Mouse (Mus musculus) heart, postnatal 4 days (tissue): ENCODE data around the gene Nhlrc1. TPM values are rescaled to one million over a fixed set of nuclear protein-coding genes. Genes with fewer than 3 reads are reported as not detected.

Experiments used
- DNase-seq: peaks from one replicate; pipeline ENCODE4 v3.0.0; 2021
- total RNA-seq, 2 experiments: library from RNA; stranded (reverse); gene quantifications; 2 replicates each; pipeline ENCODE4 v1.2.3; 2021

Nhlrc1 gene
- total RNA-seq, result 1 to 10 TPM; 2.9 to 4.2 TPM

DNA sequence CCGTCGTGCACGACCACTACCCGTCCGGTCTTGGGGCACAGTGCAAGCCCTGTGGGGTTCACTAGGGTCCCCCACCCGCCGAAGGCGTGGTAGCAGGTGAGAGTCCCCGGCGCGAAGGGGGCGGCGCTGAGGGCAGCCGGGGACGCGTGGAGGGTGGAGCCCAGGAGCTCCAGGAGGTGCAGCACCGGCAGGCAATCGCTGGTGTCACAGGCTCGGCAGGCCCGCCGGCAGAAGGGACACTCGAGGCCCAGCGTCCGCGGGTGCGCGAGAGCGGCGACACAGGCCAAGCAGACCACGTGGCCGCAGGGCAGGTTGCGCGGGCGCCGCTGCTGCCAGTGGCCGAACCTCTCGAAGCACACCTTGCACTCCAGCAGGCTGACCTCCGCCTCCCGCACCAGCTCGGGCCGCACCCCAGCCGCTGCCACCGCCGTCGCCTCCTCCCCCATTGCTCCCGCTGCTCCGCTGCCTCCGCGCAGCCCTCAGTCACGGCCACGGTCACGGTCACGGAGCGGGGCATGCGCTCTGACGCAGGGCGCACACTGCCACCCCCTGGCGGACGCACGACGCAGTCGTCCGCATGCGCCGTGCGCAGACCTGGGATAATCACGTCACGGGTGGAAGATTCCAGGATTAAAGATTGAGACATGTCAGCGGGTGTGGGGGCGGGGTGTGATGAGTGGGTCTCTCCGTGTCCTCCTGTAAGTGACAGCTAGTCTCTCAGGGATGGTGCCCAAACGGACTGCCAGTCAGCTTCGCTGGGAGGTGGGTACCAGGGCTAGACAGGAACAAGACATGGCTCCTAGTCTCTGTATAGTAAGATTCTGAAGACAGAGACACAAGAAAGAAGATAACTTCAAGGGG is at the start of gene Nhlrc1:
TSS of gene Nhlrc1 (minus strand) at position 517 of the 861 bp plus-strand sequence.
- peak; percentile 81 for DNase-seq

DNA sequence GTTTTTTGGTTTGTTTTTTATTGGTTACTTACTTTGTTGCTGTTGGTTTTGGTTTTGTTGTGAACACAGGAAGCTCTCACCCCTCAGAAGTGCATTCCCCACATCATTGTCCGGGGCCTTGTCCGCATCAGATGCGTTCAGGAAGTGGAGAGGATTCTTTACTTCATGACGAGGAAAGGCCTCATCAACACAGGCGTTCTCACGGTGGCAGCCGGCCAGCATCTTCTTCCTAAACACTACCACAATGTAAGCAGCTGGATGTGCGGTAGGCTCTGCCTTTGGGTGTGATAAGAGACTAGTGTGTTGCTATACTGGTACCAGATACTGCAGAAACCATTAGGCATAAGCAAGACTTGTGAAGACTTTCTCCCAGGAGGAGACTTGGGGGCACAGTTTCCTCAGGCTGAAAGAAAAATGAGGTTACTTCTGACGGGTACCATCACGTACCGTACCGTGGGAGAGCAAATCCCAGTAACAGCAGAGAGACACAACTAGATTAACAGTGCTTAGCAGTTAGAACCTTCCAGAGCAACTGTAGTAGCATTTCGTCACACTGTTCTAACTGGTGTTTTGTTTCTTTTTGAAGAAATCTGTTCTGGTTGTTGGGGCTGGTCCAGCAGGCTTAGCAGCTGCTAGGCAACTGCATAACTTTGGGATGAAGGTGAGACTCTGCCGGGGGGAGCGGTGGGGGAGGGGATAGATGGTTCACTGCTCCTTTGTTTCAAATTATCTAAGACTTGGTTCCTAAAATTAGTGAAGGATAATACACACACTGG is 49.5 kb upstream of the Nhlrc1 start:
- peak; percentile 12 for DNase-seq

DNA sequence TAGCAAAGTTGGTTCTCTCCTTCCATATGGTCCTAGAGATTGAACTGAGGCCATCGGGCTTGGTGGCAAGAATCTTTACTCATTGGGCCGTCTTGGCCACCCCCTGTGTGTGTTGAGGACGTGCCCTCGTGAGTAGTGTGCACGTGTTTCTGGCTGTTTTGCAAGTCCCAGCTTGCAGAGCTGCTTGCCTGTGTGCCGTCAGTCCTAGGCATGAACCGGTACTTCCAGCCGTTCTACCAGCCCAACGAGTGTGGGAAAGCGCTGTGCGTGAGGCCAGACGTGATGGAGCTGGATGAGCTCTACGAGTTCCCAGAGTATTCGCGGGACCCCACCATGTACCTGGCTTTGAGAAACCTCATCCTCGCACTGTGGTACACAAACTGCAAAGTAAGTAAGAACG is 48.1 kb upstream of the Nhlrc1 start:
- no peak for DNase-seq

GRCm38 (mm10) chr13:47056781-47057180 is 42.1 kb upstream of the Nhlrc1 start:
- no peak for DNase-seq

GRCm38 (mm10) chr13:47056126-47056525 is 41.5 kb upstream of the Nhlrc1 start:
- no peak for DNase-seq

DNA sequence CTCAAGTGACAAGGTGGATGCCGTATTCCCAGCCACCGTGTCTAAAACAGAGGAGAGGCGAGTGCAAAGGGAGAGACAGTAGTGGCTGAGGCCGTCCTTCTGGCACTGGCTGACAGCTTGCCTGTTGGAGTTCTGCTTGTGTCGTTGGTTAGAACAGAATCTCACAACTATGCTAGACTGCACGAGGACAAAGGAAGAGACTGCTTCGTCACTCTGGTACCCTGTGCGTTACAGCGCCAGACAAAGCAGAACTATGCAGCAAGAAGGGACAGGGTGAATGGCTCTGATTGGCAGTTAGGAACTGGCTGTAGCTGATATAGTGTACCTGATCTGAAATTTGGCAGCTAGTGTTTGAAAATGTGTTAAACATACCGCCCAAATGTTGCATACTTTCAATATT is 39.3 kb upstream of the Nhlrc1 start:
- DNase-seq, result no peak

- DNase-seq, result no peak
Measured at GRCm38 (mm10) chr13:47050009-47050408, 35.4 kb upstream of the Nhlrc1 start.

DNA sequence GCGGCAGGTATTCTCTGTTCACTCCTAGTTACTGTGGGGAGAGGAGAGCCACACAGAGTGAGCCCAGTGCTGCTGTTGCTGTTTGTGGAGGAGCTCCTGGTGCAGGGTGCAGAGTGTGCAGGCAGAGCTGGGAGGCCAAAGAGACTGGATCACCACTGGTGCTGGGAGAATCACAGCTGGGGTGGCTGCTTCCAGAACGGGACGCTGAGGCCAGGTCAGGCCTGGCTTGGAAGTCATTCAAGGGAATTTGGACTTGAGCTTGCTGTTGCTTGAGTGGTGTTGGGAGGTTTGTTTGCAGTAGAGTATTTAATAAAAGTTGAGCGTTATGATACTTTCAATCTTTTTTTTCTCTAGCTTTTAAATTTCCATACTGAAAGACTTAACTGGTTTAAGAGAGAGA is 33.3 kb upstream of the Nhlrc1 start:
- no peak for DNase-seq

DNA sequence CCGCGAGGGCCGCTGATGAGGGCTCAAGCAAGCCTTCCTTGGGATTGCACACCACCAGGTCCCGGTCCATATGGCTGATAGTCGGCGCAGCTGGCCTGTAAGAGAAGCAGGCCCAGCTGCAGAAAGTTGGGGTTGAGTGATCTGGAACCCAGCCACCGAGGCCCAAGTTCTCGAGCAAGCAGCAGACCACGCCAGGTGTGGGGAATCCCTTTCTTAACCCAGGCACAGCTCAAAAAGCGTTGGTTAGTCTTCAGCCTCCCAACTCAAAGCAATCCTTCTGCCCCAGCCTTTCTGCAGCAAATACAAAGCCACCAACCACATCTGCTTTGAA is 29.9 kb upstream of the Nhlrc1 start, which contains the start of gene Tpmt:
TSS of gene Tpmt (minus strand) at position 121 of the 331 bp plus-strand sequence.
- no peak for DNase-seq

- peak; percentile 25 for DNase-seq
Measured at GRCm38 (mm10) chr13:47043833-47044616, 29.4 kb upstream of the Nhlrc1 start.

DNA sequence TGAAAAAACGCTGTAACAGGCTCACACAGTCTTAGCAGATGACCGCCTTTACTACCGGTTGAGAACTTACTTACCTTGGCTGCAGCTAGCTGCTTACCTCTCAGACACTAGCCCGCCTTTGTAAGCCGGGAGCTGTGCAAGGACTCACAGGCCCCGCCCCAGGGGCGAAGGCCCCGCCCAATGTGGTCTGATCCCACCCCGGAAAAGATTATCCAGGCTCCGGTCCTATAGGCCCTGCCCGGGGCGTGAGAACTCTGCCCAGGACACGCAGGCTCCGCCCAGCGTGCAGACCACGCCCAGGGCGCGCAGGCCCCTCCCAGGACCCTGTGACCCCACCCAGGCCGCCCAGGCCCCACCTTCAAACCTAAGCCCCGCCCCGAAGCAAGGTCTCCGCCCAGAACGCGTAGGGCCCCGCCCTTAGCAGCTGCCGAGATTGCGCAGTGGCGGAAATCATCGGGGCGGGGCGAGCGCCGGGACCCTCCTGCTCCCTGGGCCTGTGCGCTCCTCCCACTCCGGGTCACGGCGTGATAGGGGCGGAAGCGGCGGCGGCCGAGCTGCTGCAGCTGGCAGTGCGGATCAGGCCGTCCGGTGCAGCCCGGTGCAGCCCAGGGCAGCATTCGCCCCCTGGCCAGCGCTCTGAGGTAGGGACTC is 28.5 kb upstream of the Nhlrc1 start, which contains the start of gene Kdm1b:
TSS of gene Kdm1b (plus strand) at position 470 of the 651 bp plus-strand sequence.
- DNase-seq, result peak; percentile 100

- DNase-seq, result no peak
Measured at GRCm38 (mm10) chr13:47042024-47042633, 27.5 kb upstream of the Nhlrc1 start.

DNA sequence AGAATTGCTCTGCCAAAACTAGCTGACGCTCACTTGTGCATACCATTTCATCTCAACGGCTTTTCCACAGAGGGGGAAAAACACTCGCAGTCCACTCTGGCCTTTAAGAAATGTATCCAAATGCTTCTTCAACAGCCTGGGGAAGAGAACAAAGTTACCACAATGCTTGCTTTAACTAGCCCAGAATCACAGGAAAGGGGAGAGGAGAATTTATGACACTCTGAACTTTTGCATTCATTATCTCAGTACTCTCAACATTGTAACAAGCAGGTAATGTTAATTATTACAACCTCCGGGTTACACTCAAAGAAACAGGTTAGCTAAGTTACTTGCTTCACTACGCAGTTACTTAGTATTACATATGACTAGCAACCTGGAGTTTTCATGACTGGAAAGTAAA is 25.4 kb upstream of the Nhlrc1 start:
- DNase-seq, result no peak

DNA sequence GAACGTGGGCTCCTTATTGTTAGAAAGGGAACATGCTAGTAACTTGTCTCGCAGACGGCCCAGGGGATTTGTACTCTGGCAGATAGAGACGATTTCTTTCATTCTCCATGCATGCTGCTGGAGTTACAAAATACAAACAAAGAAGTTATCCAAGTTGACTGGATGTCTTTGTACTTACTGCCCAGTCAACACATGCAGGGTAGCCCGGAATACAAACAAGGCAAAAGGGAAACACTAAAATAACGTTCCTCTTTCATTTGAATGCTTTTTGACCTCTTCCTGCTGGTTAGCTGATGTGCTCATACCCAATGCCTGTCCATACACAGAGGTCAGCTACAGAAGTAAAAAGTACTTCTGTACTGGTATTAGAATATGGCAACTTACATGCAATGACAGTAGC is 23.3 kb upstream of the Nhlrc1 start:
- no peak for DNase-seq

GRCm38 (mm10) chr13:47033602-47034001 is 19.0 kb upstream of the Nhlrc1 start:
- DNase-seq, result no peak

GRCm38 (mm10) chr13:47030376-47031107 is 15.9 kb upstream of the Nhlrc1 start:
- DNase-seq, result no peak

DNA sequence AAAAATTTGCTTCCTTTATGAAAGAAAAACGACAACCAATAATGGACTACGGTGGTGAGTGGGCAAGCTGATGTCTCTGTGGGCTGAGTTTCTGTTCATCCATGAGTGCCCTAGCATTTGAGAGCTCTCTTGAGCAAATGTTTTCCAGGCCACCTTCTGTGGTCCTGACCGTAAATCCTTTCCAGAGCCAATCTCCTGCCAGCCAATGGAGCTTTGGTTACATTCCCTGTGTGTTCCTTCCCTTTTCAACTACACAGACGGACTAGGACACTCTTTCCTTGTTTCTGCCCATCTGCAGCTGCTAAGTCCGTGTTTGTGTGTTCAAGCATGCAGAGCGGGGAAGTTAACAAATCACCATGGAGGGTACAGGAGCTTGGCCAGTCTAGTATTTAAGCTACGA is 6.1 kb upstream of the Nhlrc1 start:
- no peak for DNase-seq

- no peak for DNase-seq
Measured at GRCm38 (mm10) chr13:47019774-47020173, 5.1 kb upstream of the Nhlrc1 start.

GRCm38 (mm10) chr13:47017259-47017658 is 2.6 kb upstream of the Nhlrc1 start:
- peak; percentile 75 for DNase-seq

DNA sequence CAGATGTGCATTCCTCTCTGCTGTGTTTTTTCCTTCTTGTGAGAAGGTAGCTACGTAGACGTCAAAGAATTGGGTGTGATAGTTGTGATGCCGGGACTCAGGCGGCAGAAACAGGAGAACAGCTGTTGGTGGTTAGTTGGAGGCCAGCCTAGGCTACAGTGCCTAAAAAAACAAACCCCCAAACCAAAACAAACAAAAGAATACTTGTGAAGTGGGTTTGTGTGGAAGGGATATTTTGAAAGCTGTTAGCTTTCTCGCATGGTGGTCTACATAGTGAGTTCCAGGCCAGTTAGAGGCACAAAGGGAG is 498 bp upstream of the Nhlrc1 start:
- peak; percentile 15 for DNase-seq

GRCm38 (mm10) chr13:47013740-47014139 is 910 bp downstream of the Nhlrc1 start:
- DNase-seq, result no peak
